Mouse (Mus musculus): ENCODE data around the gene Olfr103.

The Olfr103 gene

GRCm38 (mm10) chr17:37339598-37339997, at the start of gene Olfr103:
Gene Olfr103, minus strand, starts transcription at chr17:37339698.
- DNase-seq (ENCODE audit: low spot score): no peak

GRCm38 (mm10) chr17:37378733-37379132, 39.2 kb upstream of the Olfr103 start, which contains the start of gene Olfr105-ps:
Gene Olfr105-ps, plus strand, starts transcription at chr17:37379033.
- no peak for DNase-seq (ENCODE audit: low spot score)

GRCm38 (mm10) chr17:37359282-37359681, 19.8 kb upstream of the Olfr103 start, which contains the start of gene Olfr104-ps:
Gene Olfr104-ps, plus strand, starts transcription at chr17:37359582.
- no peak for DNase-seq (ENCODE audit: low spot score)

GRCm38 (mm10) chr17:37316954-37317353, 22.5 kb downstream of the Olfr103 start, which contains the start of gene Olfr102:
Gene Olfr102, minus strand, starts transcription at chr17:37317054.
- no peak for DNase-seq (ENCODE audit: low spot score)

GRCm38 (mm10) chr17:37310146-37310699, 29.3 kb downstream of the Olfr103 start:
- DNase-seq (ENCODE audit: low spot score): no peak

GRCm38 (mm10) chr17:37308483-37308882, 31.0 kb downstream of the Olfr103 start:
- DNase-seq (ENCODE audit: low spot score): no peak

- no peak for DNase-seq (ENCODE audit: low spot score)
Measured at GRCm38 (mm10) chr17:37304213-37304612, 35.3 kb downstream of the Olfr103 start, which contains the start of gene Olfr101. Gene Olfr101, minus strand, starts transcription at chr17:37304313.
